Mouse (Mus musculus): Measurements from ENCODE around the gene Efl1.

Efl1 gene

GRCm38 (mm10) chr7:82821501-82821900, 173.1 kb downstream of the Efl1 start:
- DNase-seq, result no peak

- DNase-seq, result no peak
These were observed 174.1 kb downstream of the Efl1 start for GRCm38 (mm10) chr7:82822528-82822927.

Measured in liver (tissue).